Mouse (Mus musculus) testis, postnatal 10 days (tissue): Measurements from ENCODE around the gene Hist2h2aa2.
"Not testable (repeated sequence)": the region's sequence is repeated elsewhere in the genome, so short reads cannot be mapped to it uniquely, and the experiment has no call there.

Experiments used
- DNase-seq: peaks from one replicate; pipeline ENCODE4 v3.0.0; 2021; ENCODE audit warnings: low spot score

Gene Hist2h2aa2

GRCm38 (mm10) chr3:96261623-96262022, 21.5 kb upstream of the Hist2h2aa2 start:
- no peak for DNase-seq

- DNase-seq, result no peak
These were observed 20.1 kb upstream of the Hist2h2aa2 start for GRCm38 (mm10) chr3:96260220-96260619.

- DNase-seq, result no peak
These were observed 17.1 kb upstream of the Hist2h2aa2 start for GRCm38 (mm10) chr3:96257190-96257589.

- DNase-seq, result no peak
These were observed 16.0 kb upstream of the Hist2h2aa2 start for GRCm38 (mm10) chr3:96255926-96256593.

GRCm38 (mm10) chr3:96254683-96255355, 14.7 kb upstream of the Hist2h2aa2 start:
- DNase-seq, result no peak

- DNase-seq, result no peak
These were observed 11.7 kb upstream of the Hist2h2aa2 start for GRCm38 (mm10) chr3:96251787-96252186.

- DNase-seq, result no peak
These were observed 10.8 kb upstream of the Hist2h2aa2 start for GRCm38 (mm10) chr3:96250890-96251289.

GRCm38 (mm10) chr3:96249034-96249345, 8.9 kb upstream of the Hist2h2aa2 start:
- no peak for DNase-seq

GRCm38 (mm10) chr3:96248141-96249033, 8.3 kb upstream of the Hist2h2aa2 start:
- DNase-seq, result no peak

GRCm38 (mm10) chr3:96247356-96248140, 7.5 kb upstream of the Hist2h2aa2 start:
- DNase-seq, result no peak

GRCm38 (mm10) chr3:96246427-96246856, 6.4 kb upstream of the Hist2h2aa2 start, which contains the start of gene Hist2h3c1:
TSS of gene Hist2h3c1 (plus strand) at chr3:96246685.
- not testable (repeated sequence) for DNase-seq

GRCm38 (mm10) chr3:96246018-96246417, 5.9 kb upstream of the Hist2h2aa2 start:
- DNase-seq, result not testable (repeated sequence)

- peak; percentile 84 for DNase-seq
These were observed 5.2 kb upstream of the Hist2h2aa2 start, which contains the start of gene Hist2h2aa1 for GRCm38 (mm10) chr3:96245003-96245886. TSS of gene Hist2h2aa1 (plus strand) at chr3:96245497.

- DNase-seq, result no peak
These were observed 4.0 kb upstream of the Hist2h2aa2 start for GRCm38 (mm10) chr3:96243921-96244572.

- DNase-seq, result no peak
These were observed 722 bp upstream of the Hist2h2aa2 start for GRCm38 (mm10) chr3:96240799-96241197.

- DNase-seq, result not testable (repeated sequence)
These were observed 902 bp downstream of the Hist2h2aa2 start, which contains the start of gene Hist2h3c2 for GRCm38 (mm10) chr3:96238954-96239793. TSS of gene Hist2h3c2 (minus strand) at chr3:96239127.

- no peak for DNase-seq
These were observed 2.1 kb downstream of the Hist2h2aa2 start for GRCm38 (mm10) chr3:96237904-96238511.

GRCm38 (mm10) chr3:96237335-96237903, 2.7 kb downstream of the Hist2h2aa2 start:
- no peak for DNase-seq
